Mouse (Mus musculus): ENCODE results near the gene Vps37b. TPM values are rescaled to one million over a fixed set of nuclear protein-coding genes. Genes with fewer than 3 reads are reported as not detected.

Gene Vps37b
- polyA plus RNA-seq, 1 experiment, result 40.7 TPM

GRCm38 (mm10) chr5:124010910-124011655 is 21.0 kb downstream of the Vps37b start:
- TF ChIP-seq FOSL1 (IDR thresholded peaks at IDR 0.05; ENCODE audit: insufficient read depth, low read length, poor library complexity, severe bottlenecking) (no peak), CEBPB (IDR thresholded peaks at IDR 0.05; ENCODE audit: low read depth) (no peak)
- H3K79me2 ChIP-seq (ENCODE audit: control insufficient read depth, insufficient read depth), result peaks cover 83% of the 10 kb centered on the region
- H3K27me3 ChIP-seq (ENCODE audit: control insufficient read depth, insufficient read depth, insufficient read length), result no peaks in the 10 kb centered on the region
- H3ac ChIP-seq (ENCODE audit: control insufficient read depth, insufficient read length, low read depth), result no peak overlapping the region
- H3K4me3 ChIP-seq (ENCODE audit: insufficient read depth, poor library complexity, severe bottlenecking), result no peak overlapping the region
- H3K36me3 ChIP-seq (ENCODE audit: control insufficient read depth, insufficient read depth), result peaks cover 30% of the 10 kb centered on the region
- peaks cover 52% of the 10 kb centered on the region for H3K79me3 ChIP-seq (ENCODE audit: low read depth)

GRCm38 (mm10) chr5:124010077-124010476 is 22.0 kb downstream of the Vps37b start:
- Histone ChIP-seq H3K27me3 (ENCODE audit: control insufficient read depth, insufficient read depth, insufficient read length) (no peaks in the 10 kb centered on the region), H3ac (ENCODE audit: control insufficient read depth, insufficient read length, low read depth) (no peak overlapping the region), H3K36me3 (ENCODE audit: control insufficient read depth, insufficient read depth) (peaks cover 40% of the 10 kb centered on the region), H3K79me2 (ENCODE audit: control insufficient read depth, insufficient read depth) (peaks cover 81% of the 10 kb centered on the region), H3K79me3 (ENCODE audit: low read depth) (peaks cover 43% of the 10 kb centered on the region), H3K4me3 (ENCODE audit: insufficient read depth, poor library complexity, severe bottlenecking) (no peak overlapping the region)
- TF ChIP-seq USF1 (IDR thresholded peaks at IDR 0.05; ENCODE audit: low read depth) (no peak), MYOD1 (IDR thresholded peaks at IDR 0.05; ENCODE audit: control insufficient read depth, insufficient read length, low read depth) (no peak)

- Histone ChIP-seq H3K79me2 (ENCODE audit: control insufficient read depth, insufficient read depth) (peaks cover 51% of the 10 kb centered on the region), H3K36me3 (ENCODE audit: control insufficient read depth, insufficient read depth) (peaks cover 59% of the 10 kb centered on the region), H3ac (ENCODE audit: control insufficient read depth, insufficient read length, low read depth) (peak overlapping the region; percentile 38), H3K27me3 (ENCODE audit: control insufficient read depth, insufficient read depth, insufficient read length) (no peaks in the 10 kb centered on the region), H3K79me3 (ENCODE audit: low read depth) (peaks cover 13% of the 10 kb centered on the region), H3K4me3 (ENCODE audit: insufficient read depth, poor library complexity, severe bottlenecking) (no peak overlapping the region)
- peak; percentile 98 for TF ChIP-seq MAX (IDR thresholded peaks at IDR 0.05)
- peak; percentile 52 for TF ChIP-seq MYOD1 (IDR thresholded peaks at IDR 0.05; ENCODE audit: control insufficient read depth, insufficient read length, low read depth)
- TF ChIP-seq USF1 (IDR thresholded peaks at IDR 0.05; ENCODE audit: low read depth), result peak; percentile 70
- peak; percentile 65 for TF ChIP-seq FOSL1 (IDR thresholded peaks at IDR 0.05; ENCODE audit: insufficient read depth, low read length, poor library complexity, severe bottlenecking)
- no peak for TF ChIP-seq CTCF (IDR thresholded peaks at IDR 0.05; ENCODE audit: control insufficient read depth, insufficient read depth, insufficient read length)
Measured at GRCm38 (mm10) chr5:124006891-124007491, 25.1 kb downstream of the Vps37b start.

GRCm38 (mm10) chr5:124006082-124006873 is 25.8 kb downstream of the Vps37b start:
- Histone ChIP-seq H3K79me2 (ENCODE audit: control insufficient read depth, insufficient read depth) (peaks cover 43% of the 10 kb centered on the region), H3ac (ENCODE audit: control insufficient read depth, insufficient read length, low read depth) (no peak overlapping the region), H3K4me3 (ENCODE audit: insufficient read depth, poor library complexity, severe bottlenecking) (no peak overlapping the region), H3K27me3 (ENCODE audit: control insufficient read depth, insufficient read depth, insufficient read length) (no peaks in the 10 kb centered on the region), H3K79me3 (ENCODE audit: low read depth) (peaks cover 6% of the 10 kb centered on the region), H3K36me3 (ENCODE audit: control insufficient read depth, insufficient read depth) (peaks cover 62% of the 10 kb centered on the region)
- no peak for TF ChIP-seq MYOG (IDR thresholded peaks at IDR 0.05; ENCODE audit: control insufficient read depth, extremely low read depth, insufficient read length)
- TF ChIP-seq CEBPB (IDR thresholded peaks at IDR 0.05; ENCODE audit: low read depth), result no peak
- no peak for TF ChIP-seq FOSL1 (IDR thresholded peaks at IDR 0.05; ENCODE audit: insufficient read depth, low read length, poor library complexity, severe bottlenecking)
- no peak for TF ChIP-seq MYOD1 (IDR thresholded peaks at IDR 0.05; ENCODE audit: control insufficient read depth, insufficient read length, low read depth)
- TF ChIP-seq CTCF (IDR thresholded peaks at IDR 0.05; ENCODE audit: control insufficient read depth, insufficient read depth, insufficient read length), result no peak
- no peak for TF ChIP-seq MAX (IDR thresholded peaks at IDR 0.05)
- no peak for TF ChIP-seq USF1 (IDR thresholded peaks at IDR 0.05; ENCODE audit: low read depth)

GRCm38 (mm10) chr5:124005591-124005990 is 26.5 kb downstream of the Vps37b start:
- Histone ChIP-seq H3K79me2 (ENCODE audit: control insufficient read depth, insufficient read depth) (peaks cover 37% of the 10 kb centered on the region), H3ac (ENCODE audit: control insufficient read depth, insufficient read length, low read depth) (no peak overlapping the region), H3K27me3 (ENCODE audit: control insufficient read depth, insufficient read depth, insufficient read length) (no peaks in the 10 kb centered on the region), H3K36me3 (ENCODE audit: control insufficient read depth, insufficient read depth) (peaks cover 62% of the 10 kb centered on the region), H3K79me3 (ENCODE audit: low read depth) (peaks cover 3% of the 10 kb centered on the region), H3K4me3 (ENCODE audit: insufficient read depth, poor library complexity, severe bottlenecking) (no peak overlapping the region)
- no peak for TF ChIP-seq MYOD1 (IDR thresholded peaks at IDR 0.05; ENCODE audit: control insufficient read depth, insufficient read length, low read depth)
- TF ChIP-seq MAX (IDR thresholded peaks at IDR 0.05), result no peak
- no peak for TF ChIP-seq USF1 (IDR thresholded peaks at IDR 0.05; ENCODE audit: low read depth)
- TF ChIP-seq MYOG (IDR thresholded peaks at IDR 0.05; ENCODE audit: control insufficient read depth, extremely low read depth, insufficient read length), result no peak
- no peak for TF ChIP-seq CTCF (IDR thresholded peaks at IDR 0.05; ENCODE audit: control insufficient read depth, insufficient read depth, insufficient read length)
- TF ChIP-seq FOSL1 (IDR thresholded peaks at IDR 0.05; ENCODE audit: insufficient read depth, low read length, poor library complexity, severe bottlenecking), result no peak

All from C2C12 (cell line).